Mouse (Mus musculus) ES-Bruce4 (cell line): ENCODE measurements around the gene Urah. TPM values are rescaled to one million over a fixed set of nuclear protein-coding genes. Genes with fewer than 3 reads are reported as not detected.
A peak's percentile ranks its signal among the peaks of the same experiment; 100 is the strongest.

Experiments
- H3K27ac ChIP-seq: 2 replicates; pipeline ENCODE4 v1.5.1; 2012; ENCODE audit warnings: low read length, inconsistent platforms; ENCODE audit not compliant: insufficient read depth
- H3K27me3 ChIP-seq: 2 replicates; pipeline ENCODE4 v1.6.1; 2012; ENCODE audit warnings: mild to moderate bottlenecking, low read length, inconsistent platforms; ENCODE audit not compliant: control insufficient read depth, poor library complexity, insufficient read depth, severe bottlenecking
- H3K36me3 ChIP-seq: 2 replicates; pipeline ENCODE4 v1.6.1; 2012; ENCODE audit warnings: inconsistent platforms, mild to moderate bottlenecking, low read length, moderate library complexity; ENCODE audit not compliant: control insufficient read depth, poor library complexity, insufficient read depth, severe bottlenecking
- H3K4me1 ChIP-seq: one replicate; pipeline ENCODE4 v1.8.1; 2011; ENCODE audit warnings: low read length; ENCODE audit not compliant: control insufficient read depth, insufficient read depth
- H3K4me3 ChIP-seq: 2 replicates; pipeline ENCODE4 v1.5.1; 2011; ENCODE audit warnings: low read depth, mild to moderate bottlenecking, low read length
- H3K9ac ChIP-seq: 2 replicates; pipeline ENCODE4 v1.6.1; 2012; ENCODE audit warnings: low read depth, mild to moderate bottlenecking, inconsistent platforms; ENCODE audit not compliant: poor library complexity, severe bottlenecking
- H3K9me3 ChIP-seq: replicated peaks from 2 replicates; pipeline ENCODE4 v1.6.1; 2012; ENCODE audit warnings: mild to moderate bottlenecking, low read length, inconsistent platforms; ENCODE audit not compliant: control insufficient read depth, poor library complexity, insufficient read depth, severe bottlenecking
- CTCF ChIP-seq: IDR thresholded peaks from one replicate; pipeline ENCODE4 v1.8.1; 2011; ENCODE audit warnings: low read depth, low read length
- EP300 ChIP-seq: IDR thresholded peaks from 2 replicates; pipeline ENCODE4 v1.6.1; 2011; ENCODE audit warnings: low read depth, low read length; ENCODE audit not compliant: insufficient read depth
- POLR2A ChIP-seq: IDR thresholded peaks from one replicate; pipeline ENCODE4 v1.8.1; 2011; ENCODE audit warnings: low read length; ENCODE audit not compliant: insufficient read depth
- polyA plus RNA-seq: library from polyadenylated mRNA; stranded (reverse); fragments of >200 nt; gene quantifications from 2 replicates; pipeline ENCODE4 v1.2.4, GENCODE M21; 2011; ENCODE audit warnings: low read depth; ENCODE audit not compliant: missing spikeins, insufficient read depth, insufficient read length

Gene Urah
- polyA plus RNA-seq, 1 experiment, result 15.2 TPM

- Histone ChIP-seq H3K27me3 (no peaks in the 10 kb centered on the region), H3K36me3 (peaks cover 10% of the 10 kb centered on the region), H3K4me3 (peak overlapping the region; percentile 94), H3K9me3 (no peaks in the 10 kb centered on the region), H3K27ac (peak overlapping the region; percentile 12; the same call in 1 of the 2 replicates), H3K4me1 (peaks cover 1% of the 10 kb centered on the region), H3K9ac (peak overlapping the region; percentile 59)
- no peak for TF ChIP-seq EP300
- TF ChIP-seq CTCF, result no peak
- no peak for TF ChIP-seq POLR2A
Measured at GRCm38 (mm10) chr7:140821305-140821652, 13.5 kb upstream of the Urah start.

- H3K4me3 ChIP-seq, result peak within 1 kb of the TSS; percentile 94
- no peaks in the 10 kb centered on the region for H3K9me3 ChIP-seq
- 0 out of 2 replicates have a peak, but pooled peaks have one; percentile 15 for TF ChIP-seq EP300
- TF ChIP-seq CTCF, result no peak
- TF ChIP-seq POLR2A, result peak; percentile 59
- H3K27ac ChIP-seq, result peak within 1 kb of the TSS; percentile 12; the same call in 1 of the 2 replicates
- H3K4me1 ChIP-seq, result peaks cover 1% of the 10 kb centered on the region
- H3K9ac ChIP-seq, result peak within 1 kb of the TSS; percentile 59
- peaks cover 10% of the 10 kb centered on the region for H3K36me3 ChIP-seq
- no peaks in the 10 kb centered on the region for H3K27me3 ChIP-seq
Measured at GRCm38 (mm10) chr7:140821653-140822329, 13.0 kb upstream of the Urah start, which contains the start of gene Zfp941. Gene Zfp941, minus strand, starts transcription at chr7:140822178.

- Histone ChIP-seq H3K4me1 (peaks cover 1% of the 10 kb centered on the region), H3K9ac (no peak overlapping the region), H3K36me3 (peaks cover 5% of the 10 kb centered on the region), H3K9me3 (no peaks in the 10 kb centered on the region), H3K4me3 (no peak overlapping the region), H3K27me3 (no peaks in the 10 kb centered on the region), H3K27ac (no peak overlapping the region)
- no peak for TF ChIP-seq POLR2A
- TF ChIP-seq EP300, result no peak
- no peak for TF ChIP-seq CTCF
Measured at GRCm38 (mm10) chr7:140822731-140823130, 12.1 kb upstream of the Urah start.

GRCm38 (mm10) chr7:140828171-140828881 lies 6.5 kb upstream of the Urah start:
- TF ChIP-seq POLR2A, result no peak
- TF ChIP-seq CTCF, result peak; percentile 20
- TF ChIP-seq EP300, result no peak
- Histone ChIP-seq H3K27ac (no peak overlapping the region), H3K27me3 (no peaks in the 10 kb centered on the region), H3K9ac (no peak overlapping the region), H3K4me3 (no peak overlapping the region), H3K36me3 (no peaks in the 10 kb centered on the region), H3K4me1 (no peaks in the 10 kb centered on the region), H3K9me3 (no peaks in the 10 kb centered on the region)

- H3K9ac ChIP-seq, result no peak overlapping the region
- H3K36me3 ChIP-seq, result no peaks in the 10 kb centered on the region
- peaks cover 2% of the 10 kb centered on the region for H3K4me1 ChIP-seq
- H3K27ac ChIP-seq, result no peak overlapping the region
- H3K27me3 ChIP-seq, result no peaks in the 10 kb centered on the region
- no peak overlapping the region for H3K4me3 ChIP-seq
- no peaks in the 10 kb centered on the region for H3K9me3 ChIP-seq
- no peak for TF ChIP-seq POLR2A
- TF ChIP-seq CTCF, result no peak
- TF ChIP-seq EP300, result no peak
Measured at GRCm38 (mm10) chr7:140831447-140831846, 3.4 kb upstream of the Urah start.

GRCm38 (mm10) chr7:140833341-140833740 lies 1.5 kb upstream of the Urah start:
- Histone ChIP-seq H3K4me3 (no peak overlapping the region), H3K36me3 (no peaks in the 10 kb centered on the region), H3K27ac (no peak overlapping the region), H3K9me3 (no peaks in the 10 kb centered on the region), H3K9ac (no peak overlapping the region), H3K4me1 (peaks cover 2% of the 10 kb centered on the region), H3K27me3 (no peaks in the 10 kb centered on the region)
- TF ChIP-seq POLR2A (no peak), CTCF (no peak)
